Mouse (Mus musculus): ENCODE data around the gene Trmt1l.

- TF ChIP-seq REST (IDR thresholded peaks at IDR 0.05; ENCODE audit: insufficient read depth, insufficient read length) (no peak), MYOD1 (IDR thresholded peaks at IDR 0.05; ENCODE audit: control insufficient read depth in 1 of 3, insufficient read length in 2 of 3, low read depth in 2 of 3) (no peak)
Measured at GRCm38 (mm10) chr1:151482497-151482896, 54.2 kb downstream of the Trmt1l start.
